Mouse (Mus musculus) megakaryocyte, embryonic 14.5 days (primary cell): ENCODE data around the gene Notch4.

Source experiments
- FLI1 ChIP-seq: IDR thresholded peaks from 2 replicates; pipeline ENCODE4 v1.6.1; 2012; ENCODE audit warnings: low read length, inconsistent platforms, mixed read lengths
- GATA1 ChIP-seq: IDR thresholded peaks from 3 replicates; pipeline ENCODE4 v1.6.1; 2012; ENCODE audit warnings: mixed read lengths, low read length, inconsistent platforms, borderline replicate concordance

DNA sequence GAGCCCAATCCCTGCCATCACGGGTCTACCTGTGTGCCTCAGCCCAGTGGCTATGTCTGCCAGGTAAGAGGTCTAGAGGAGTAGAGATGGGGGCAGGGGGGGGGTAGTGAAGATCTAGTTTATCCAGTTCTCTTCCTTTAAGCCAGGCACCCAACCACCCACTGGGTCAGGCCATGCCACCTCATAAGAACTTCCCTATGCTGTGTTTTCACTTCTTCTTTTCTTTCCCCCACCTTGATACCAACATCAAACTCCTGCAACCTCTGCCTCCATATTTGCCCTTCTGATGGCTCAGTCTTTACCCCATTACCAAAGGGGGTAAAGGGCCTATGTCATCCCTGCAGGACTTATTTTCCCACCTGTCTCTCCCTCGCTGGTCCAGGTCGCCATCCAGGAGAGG, 14.0 kb downstream of the Notch4 start:
- TF ChIP-seq FLI1, result no peak
- no peak for TF ChIP-seq GATA1
